Mouse (Mus musculus): Measurements from ENCODE around the gene Stub1. TPM values are rescaled to one million over a fixed set of nuclear protein-coding genes. Genes with fewer than 3 reads are reported as not detected.
A peak's percentile ranks its signal among the peaks of the same experiment; 100 is the strongest.

Stub1 gene
- polyA plus RNA-seq, 1 experiment from 2014 or later = 338 TPM

DNA sequence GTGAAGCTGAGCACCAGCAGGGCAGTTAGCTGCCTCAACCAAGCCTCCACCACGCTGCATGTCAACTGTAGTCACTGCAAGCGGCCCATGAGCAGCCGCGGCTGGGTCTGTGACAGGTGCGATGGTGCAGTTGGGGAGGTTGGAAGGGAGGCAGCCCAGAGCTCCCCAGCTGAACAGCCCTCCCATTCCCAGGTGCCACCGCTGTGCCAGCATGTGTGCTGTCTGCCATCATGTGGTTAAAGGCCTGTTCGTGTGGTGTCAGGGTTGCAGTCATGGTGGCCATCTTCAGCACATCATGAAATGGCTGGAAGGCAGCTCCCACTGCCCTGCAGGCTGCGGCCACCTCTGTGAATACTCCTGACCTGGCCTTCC, 5.0 kb downstream of the Stub1 start:
- no peaks in the 10 kb centered on the region for H3K9me3 ChIP-seq
- H3K4me2 ChIP-seq (replicated peaks) = peak overlapping the region; percentile 88
- H3K4me3 ChIP-seq = peak overlapping the region; percentile 56
- peaks cover 49% of the 10 kb centered on the region for H3K36me3 ChIP-seq
- WGBS = 85% methylated on average over 8 of the region's 8 CpGs
- peaks cover 56% of the 10 kb centered on the region for H3K4me1 ChIP-seq
- 0 out of 2 replicates have a peak overlapping the region, but pooled peaks have one; percentile 65 for H3K9ac ChIP-seq
- ATAC-seq (ENCODE audit: insufficient number of reproducible peaks, insufficient read depth, low FRiP score, low TSS enrichment) = no peak
- H3K27me3 ChIP-seq = no peaks in the 10 kb centered on the region
- H3K27ac ChIP-seq = no peak overlapping the region

DNA sequence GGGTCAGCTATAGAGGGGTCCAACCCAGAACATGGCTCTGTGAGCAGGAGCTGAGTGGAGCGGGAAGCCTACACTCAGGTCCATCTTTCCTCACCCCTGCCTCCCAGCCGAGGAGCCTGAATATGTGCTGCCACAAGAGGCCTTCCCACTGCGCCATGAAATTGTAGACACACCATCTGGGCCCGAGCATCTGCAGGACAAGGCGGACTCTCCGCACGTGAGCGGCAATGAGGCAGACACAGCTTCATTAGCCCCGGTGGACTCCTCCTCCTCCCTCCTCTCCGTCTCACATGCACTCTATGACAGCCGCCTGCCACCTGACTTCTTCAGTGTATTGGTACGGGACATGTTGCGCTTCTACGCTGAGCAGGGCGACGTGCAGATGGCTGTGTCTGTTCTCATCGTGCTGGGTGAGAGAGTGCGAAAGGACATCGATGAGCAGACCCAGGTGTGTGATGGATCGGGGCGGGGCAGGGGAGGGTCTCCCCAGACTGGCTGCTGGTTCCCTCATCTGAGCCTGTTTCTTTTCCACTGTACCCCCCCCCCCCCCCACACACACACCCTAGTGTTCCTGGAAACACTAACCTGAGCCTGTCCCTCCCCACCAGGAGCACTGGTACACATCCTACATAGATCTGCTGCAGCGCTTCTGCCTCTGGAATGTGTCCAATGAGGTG, 5.5 kb downstream of the Stub1 start:
- 89% methylated on average over 22 of the region's 22 CpGs for WGBS
- Histone ChIP-seq H3K4me1 (peaks cover 56% of the 10 kb centered on the region), H3K9me3 (no peaks in the 10 kb centered on the region), H3K27ac (no peak overlapping the region), H3K4me2 (replicated peaks) (no peak overlapping the region; the same call in 1 of the 2 replicates), H3K4me3 (peak overlapping the region; percentile 56), H3K9ac (no peak overlapping the region), H3K36me3 (peaks cover 49% of the 10 kb centered on the region), H3K27me3 (no peaks in the 10 kb centered on the region)
- no peak for ATAC-seq (ENCODE audit: insufficient number of reproducible peaks, insufficient read depth, low FRiP score, low TSS enrichment)

GRCm38 (mm10) chr17:25827011-25827410, 6.2 kb downstream of the Stub1 start:
- H3K9me3 ChIP-seq = no peaks in the 10 kb centered on the region
- no peak overlapping the region for H3K4me3 ChIP-seq
- H3K4me1 ChIP-seq = peaks cover 55% of the 10 kb centered on the region
- peaks cover 49% of the 10 kb centered on the region for H3K36me3 ChIP-seq
- no peak overlapping the region for H3K27ac ChIP-seq
- 94% methylated on average over 13 of the region's 13 CpGs for WGBS
- no peaks in the 10 kb centered on the region for H3K27me3 ChIP-seq
- no peak overlapping the region for H3K9ac ChIP-seq
- no peak overlapping the region for H3K4me2 ChIP-seq (replicated peaks)
- ATAC-seq (ENCODE audit: insufficient number of reproducible peaks, insufficient read depth, low FRiP score, low TSS enrichment) = no peak

- no peak overlapping the region for H3K27ac ChIP-seq
- no peaks in the 10 kb centered on the region for H3K9me3 ChIP-seq
- peaks cover 42% of the 10 kb centered on the region for H3K36me3 ChIP-seq
- 0 out of 2 replicates have a peak, but pooled peaks cover 3% of the 10 kb centered on the region for H3K27me3 ChIP-seq
- WGBS = 94% methylated on average over 27 of the region's 27 CpGs
- peaks cover 46% of the 10 kb centered on the region for H3K4me1 ChIP-seq
- no peak overlapping the region for H3K4me2 ChIP-seq (replicated peaks)
- H3K9ac ChIP-seq = no peak overlapping the region
- H3K4me3 ChIP-seq = no peak overlapping the region
- no peak for ATAC-seq (ENCODE audit: insufficient number of reproducible peaks, insufficient read depth, low FRiP score, low TSS enrichment)
Observed at GRCm38 (mm10) chr17:25825984-25826570, 7.1 kb downstream of the Stub1 start.

DNA sequence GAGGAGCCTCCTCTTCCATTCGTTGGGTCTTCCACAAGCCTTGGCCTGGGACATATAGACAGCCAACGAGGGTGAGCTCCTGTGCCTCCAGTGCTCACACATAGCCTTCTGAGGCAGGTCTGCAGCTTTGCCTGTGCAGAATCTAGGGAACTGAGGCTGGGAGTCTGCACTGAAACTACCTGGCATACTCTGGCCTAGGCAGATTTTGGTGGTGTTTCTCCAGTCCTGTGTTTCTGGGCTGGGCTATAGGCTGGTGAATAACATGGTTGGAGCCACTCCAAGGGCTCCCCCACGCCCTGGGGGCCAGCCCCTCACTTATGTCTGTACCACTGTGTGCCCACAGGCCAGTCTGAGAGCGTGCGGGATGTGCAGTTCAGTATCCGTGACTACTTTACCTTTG, 7.9 kb downstream of the Stub1 start:
- H3K27me3 ChIP-seq = peaks cover 9% of the 10 kb centered on the region
- H3K9me3 ChIP-seq = no peaks in the 10 kb centered on the region
- H3K36me3 ChIP-seq = peaks cover 34% of the 10 kb centered on the region
- peaks cover 39% of the 10 kb centered on the region for H3K4me1 ChIP-seq
- WGBS = 91% methylated on average over 6 of the region's 6 CpGs
- no peak overlapping the region for H3K9ac ChIP-seq
- no peak overlapping the region for H3K27ac ChIP-seq
- no peak overlapping the region for H3K4me2 ChIP-seq (replicated peaks)
- no peak overlapping the region for H3K4me3 ChIP-seq
- no peak for ATAC-seq (ENCODE audit: insufficient number of reproducible peaks, insufficient read depth, low FRiP score, low TSS enrichment)

DNA sequence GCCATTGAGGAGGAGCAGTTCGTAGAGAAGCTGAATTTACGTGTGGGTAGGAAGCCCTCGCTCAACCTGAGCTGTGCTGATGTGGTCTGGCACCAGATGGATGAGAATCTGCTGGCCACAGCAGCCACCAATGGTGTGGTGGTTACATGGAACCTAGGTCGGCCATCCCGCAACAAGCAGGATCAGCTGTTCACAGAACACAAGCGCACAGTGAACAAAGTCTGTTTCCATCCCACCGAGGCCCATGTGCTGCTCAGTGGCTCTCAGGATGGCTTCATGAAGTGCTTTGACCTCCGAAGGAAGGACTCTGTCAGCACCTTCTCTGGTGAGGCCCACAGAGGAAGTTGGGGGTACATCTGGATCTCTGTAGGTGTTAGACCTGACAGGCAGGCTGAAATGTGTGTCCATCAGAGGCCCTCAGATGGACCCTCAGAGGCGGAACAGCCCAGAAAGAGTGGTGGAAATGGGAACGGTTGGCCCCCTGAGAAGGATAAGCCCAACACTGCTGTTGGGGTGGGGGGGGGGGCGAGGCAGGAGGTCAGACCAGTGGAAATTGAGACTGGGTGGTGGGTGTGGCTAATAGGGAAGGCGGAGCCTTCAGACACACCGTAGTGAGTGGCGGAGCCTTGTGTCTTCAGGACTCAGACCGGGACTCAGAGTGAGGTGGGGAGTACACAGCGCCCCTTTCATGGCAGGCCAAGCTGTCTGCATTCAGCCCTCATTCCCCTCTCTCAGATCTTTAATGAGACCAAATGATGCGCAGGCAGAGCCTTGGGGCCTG, 8.7 kb downstream of the Stub1 start:
- ATAC-seq (ENCODE audit: insufficient number of reproducible peaks, insufficient read depth, low FRiP score, low TSS enrichment) = no peak
- peaks cover 30% of the 10 kb centered on the region for H3K36me3 ChIP-seq
- 73% methylated on average over 17 of the region's 17 CpGs for WGBS
- H3K4me2 ChIP-seq (replicated peaks) = peak overlapping the region; percentile 96
- no peak overlapping the region for H3K27ac ChIP-seq
- H3K4me1 ChIP-seq = peaks cover 32% of the 10 kb centered on the region
- peak overlapping the region; percentile 64 for H3K4me3 ChIP-seq
- H3K27me3 ChIP-seq = peaks cover 17% of the 10 kb centered on the region
- H3K9ac ChIP-seq = peak overlapping the region; percentile 70; the same call in 1 of the 2 replicates
- H3K9me3 ChIP-seq = no peaks in the 10 kb centered on the region

DNA sequence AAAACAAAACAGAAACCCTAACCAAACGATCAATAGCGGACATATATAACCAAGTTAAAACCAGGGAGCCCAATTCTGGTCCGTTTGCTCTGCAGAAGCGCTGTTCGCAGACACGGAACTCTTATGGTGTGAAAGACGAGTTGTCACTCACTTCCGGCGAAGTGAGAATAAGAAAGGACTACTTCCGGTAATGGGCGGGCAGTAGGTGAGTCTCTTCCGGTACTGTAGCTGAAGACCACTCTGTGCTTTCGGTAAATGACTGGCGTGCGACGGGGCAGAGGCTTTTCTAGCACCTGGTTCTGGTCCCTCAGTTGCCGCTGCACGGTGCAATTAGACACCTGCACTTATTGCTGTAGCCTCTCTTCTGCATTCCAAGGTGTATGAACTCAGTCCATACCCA, 9.8 kb downstream of the Stub1 start, which contains the start of gene Wdr24:
TSS of gene Wdr24 (plus strand) at position 176 of the 400 bp plus-strand sequence.
- H3K27ac ChIP-seq = peak within 1 kb of the TSS; percentile 57; the same call in 1 of the 2 replicates
- ATAC-seq (ENCODE audit: insufficient number of reproducible peaks, insufficient read depth, low FRiP score, low TSS enrichment) = no peak

DNA sequence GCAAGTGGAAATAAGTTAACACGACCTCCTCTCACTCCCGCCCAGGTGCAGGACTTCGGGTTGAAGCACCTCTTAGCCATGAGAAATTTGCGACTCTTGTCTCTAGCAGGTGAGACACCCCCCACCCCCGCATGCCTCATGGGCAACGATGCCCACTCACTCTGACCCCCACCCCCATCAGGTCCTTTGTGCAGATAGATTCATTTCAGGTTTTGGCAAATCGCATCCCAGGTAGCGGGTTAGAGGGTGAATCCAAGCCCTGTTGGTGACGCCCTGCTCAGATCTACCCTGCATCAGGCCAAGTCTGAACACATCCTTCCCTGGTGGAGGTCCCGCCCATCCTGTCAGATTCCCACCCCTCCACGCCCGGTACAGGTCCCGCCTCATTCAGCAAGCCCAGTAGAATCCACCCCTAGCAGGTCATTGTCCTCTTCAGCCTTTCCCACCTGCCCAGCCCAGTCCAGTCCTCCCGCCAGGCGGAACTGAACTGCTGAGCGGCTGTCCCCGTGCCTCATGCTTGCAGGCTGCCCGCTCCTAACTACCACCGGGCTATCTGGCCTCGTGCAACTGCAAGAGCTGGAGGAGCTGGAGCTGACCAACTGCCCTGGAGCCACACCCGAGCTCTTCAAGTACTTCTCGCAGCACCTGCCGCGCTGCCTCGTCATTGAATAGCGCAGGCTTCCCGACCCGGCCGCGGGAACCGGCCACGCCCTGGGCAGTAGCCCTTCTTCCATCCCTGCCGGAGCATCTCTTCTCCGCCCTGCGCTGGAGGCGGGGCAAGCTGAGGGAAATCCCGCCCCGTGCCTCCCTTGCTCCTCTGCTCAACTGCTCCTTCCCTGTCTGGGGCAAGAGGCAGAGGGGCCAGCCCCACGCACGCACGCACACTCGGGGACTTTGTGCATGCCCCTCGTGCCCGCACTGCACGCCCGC, 14.1 kb downstream of the Stub1 start:
- WGBS = 6% methylated on average over 46 of the region's 46 CpGs
- Histone ChIP-seq H3K27ac (no peak overlapping the region), H3K9me3 (no peaks in the 10 kb centered on the region), H3K4me1 (peaks cover 3% of the 10 kb centered on the region), H3K27me3 (peaks cover 49% of the 10 kb centered on the region), H3K4me2 (replicated peaks) (peak overlapping the region; percentile 30), H3K36me3 (no peaks in the 10 kb centered on the region), H3K4me3 (0 out of 2 replicates have a peak overlapping the region, but pooled peaks have one; percentile 6), H3K9ac (0 out of 2 replicates have a peak overlapping the region, but pooled peaks have one; percentile 7)
- no peak for ATAC-seq (ENCODE audit: insufficient number of reproducible peaks, insufficient read depth, low FRiP score, low TSS enrichment)

More for the DNA sequence above, 9.8 kb downstream of the Stub1 start, which contains the start of gene Wdr24:
- Histone ChIP-seq H3K4me2 (replicated peaks) (peak within 1 kb of the TSS; percentile 96), H3K9ac (peak within 1 kb of the TSS; percentile 70), H3K9me3 (no peaks in the 10 kb centered on the region), H3K27me3 (peaks cover 28% of the 10 kb centered on the region), H3K36me3 (peaks cover 30% of the 10 kb centered on the region), H3K4me1 (peaks cover 28% of the 10 kb centered on the region), H3K4me3 (peak within 1 kb of the TSS; percentile 64)
- WGBS = under 1% methylated on average over 18 of the region's 18 CpGs

GRCm38 (mm10) chr17:25817662-25818061, 15.5 kb downstream of the Stub1 start:
- no peaks in the 10 kb centered on the region; the same call in 1 of the 2 replicates for H3K4me1 ChIP-seq
- no peaks in the 10 kb centered on the region for H3K9me3 ChIP-seq
- ATAC-seq (ENCODE audit: insufficient number of reproducible peaks, insufficient read depth, low FRiP score, low TSS enrichment) = no peak
- H3K27ac ChIP-seq = no peak overlapping the region
- H3K27me3 ChIP-seq = peaks cover 56% of the 10 kb centered on the region
- H3K36me3 ChIP-seq = no peaks in the 10 kb centered on the region
- H3K4me2 ChIP-seq (replicated peaks) = no peak overlapping the region
- no peak overlapping the region for H3K4me3 ChIP-seq
- WGBS = 77% methylated on average over 11 of the region's 11 CpGs
- no peak overlapping the region for H3K9ac ChIP-seq

DNA sequence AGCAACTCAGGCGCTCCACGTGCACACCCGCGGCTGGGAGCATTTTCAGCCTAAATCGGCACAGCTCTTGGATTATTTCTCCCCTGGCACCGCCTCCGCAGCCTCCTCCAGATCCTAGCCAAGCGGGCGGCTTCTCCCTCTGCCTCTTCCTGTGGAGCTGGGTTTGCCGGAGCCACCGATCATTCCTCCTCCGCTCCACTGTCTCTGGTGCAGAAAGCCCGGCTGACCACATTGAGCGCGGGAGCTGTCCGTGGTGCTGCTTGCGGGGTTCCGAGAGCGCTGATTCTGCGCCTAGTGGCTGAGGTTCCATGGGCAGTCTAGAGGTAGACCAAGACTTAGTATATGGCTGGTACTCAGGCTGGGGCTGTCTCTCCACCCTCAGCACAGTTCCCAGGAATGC, 19.7 kb downstream of the Stub1 start:
- Histone ChIP-seq H3K36me3 (no peaks in the 10 kb centered on the region), H3K27ac (no peak overlapping the region), H3K4me1 (peaks cover 7% of the 10 kb centered on the region; the same call in 1 of the 2 replicates), H3K9ac (no peak overlapping the region), H3K9me3 (no peaks in the 10 kb centered on the region), H3K4me2 (replicated peaks) (no peak overlapping the region), H3K27me3 (peaks cover 63% of the 10 kb centered on the region), H3K4me3 (no peak overlapping the region)
- no peak for ATAC-seq (ENCODE audit: insufficient number of reproducible peaks, insufficient read depth, low FRiP score, low TSS enrichment)
- WGBS = 2% methylated on average over 20 of the region's 20 CpGs

GRCm38 (mm10) chr17:25810890-25811289, 22.3 kb downstream of the Stub1 start:
- no peak overlapping the region for H3K4me3 ChIP-seq
- 70% methylated on average over 4 of the region's 4 CpGs for WGBS
- no peak overlapping the region for H3K4me2 ChIP-seq (replicated peaks)
- no peak overlapping the region for H3K9ac ChIP-seq
- no peak for ATAC-seq (ENCODE audit: insufficient number of reproducible peaks, insufficient read depth, low FRiP score, low TSS enrichment)
- peaks cover 52% of the 10 kb centered on the region for H3K27me3 ChIP-seq
- H3K4me1 ChIP-seq = peaks cover 7% of the 10 kb centered on the region; the same call in 1 of the 2 replicates
- no peaks in the 10 kb centered on the region for H3K36me3 ChIP-seq
- H3K27ac ChIP-seq = no peak overlapping the region
- H3K9me3 ChIP-seq = no peaks in the 10 kb centered on the region
